Mouse (Mus musculus) kidney, adult 8-10 months (tissue): Measurements from ENCODE around the gene Efl1.
"Not testable (repeated sequence)": the region's sequence is repeated elsewhere in the genome, so short reads cannot be mapped to it uniquely, and the experiment has no call there.

Experiments used
- DNase-seq, 2 experiments: peaks; one replicate each; pipeline ENCODE4 v3.0.0; 2022

Efl1 gene

GRCm38 (mm10) chr7:82720501-82720900 is 72.1 kb downstream of the Efl1 start:
- no peak for DNase-seq

- DNase-seq, result no peak
Measured at GRCm38 (mm10) chr7:82720906-82721305, 72.5 kb downstream of the Efl1 start.

- no peak for DNase-seq
Measured at GRCm38 (mm10) chr7:82722486-82723123, 74.2 kb downstream of the Efl1 start.

GRCm38 (mm10) chr7:82723151-82723871 is 74.9 kb downstream of the Efl1 start:
- peak in 1 of 2 experiments; percentile 27 for DNase-seq

GRCm38 (mm10) chr7:82724491-82724890 is 76.1 kb downstream of the Efl1 start:
- DNase-seq, result no peak

GRCm38 (mm10) chr7:82725006-82725636 is 76.7 kb downstream of the Efl1 start:
- no peak for DNase-seq

- no peak for DNase-seq
Measured at GRCm38 (mm10) chr7:82725741-82726450, 77.5 kb downstream of the Efl1 start.

- no peak for DNase-seq
Measured at GRCm38 (mm10) chr7:82727066-82727465, 78.7 kb downstream of the Efl1 start.

- DNase-seq, result not testable (repeated sequence)
Measured at GRCm38 (mm10) chr7:82729009-82729408, 80.6 kb downstream of the Efl1 start.

- no peak for DNase-seq
Measured at GRCm38 (mm10) chr7:82733118-82733517, 84.7 kb downstream of the Efl1 start.

GRCm38 (mm10) chr7:82733995-82734394 is 85.6 kb downstream of the Efl1 start:
- DNase-seq, result no peak

GRCm38 (mm10) chr7:82734748-82735600 is 86.6 kb downstream of the Efl1 start:
- no peak for DNase-seq

GRCm38 (mm10) chr7:82743116-82743765 is 94.8 kb downstream of the Efl1 start:
- DNase-seq, result no peak

- no peak for DNase-seq
Measured at GRCm38 (mm10) chr7:82744167-82744715, 95.8 kb downstream of the Efl1 start.

- DNase-seq, result no peak
Measured at GRCm38 (mm10) chr7:82748812-82749211, 100.4 kb downstream of the Efl1 start.

- DNase-seq, result no peak
Measured at GRCm38 (mm10) chr7:82749239-82749638, 100.8 kb downstream of the Efl1 start.

GRCm38 (mm10) chr7:82752171-82753085 is 104.0 kb downstream of the Efl1 start:
- peak; percentile 34 to 40 for DNase-seq

GRCm38 (mm10) chr7:82755602-82756155 is 107.3 kb downstream of the Efl1 start:
- DNase-seq, result no peak

GRCm38 (mm10) chr7:82758521-82758920 is 110.1 kb downstream of the Efl1 start:
- no peak for DNase-seq

GRCm38 (mm10) chr7:82759091-82759490 is 110.7 kb downstream of the Efl1 start:
- DNase-seq, result no peak
